Mouse (Mus musculus) stomach, adult 2 months (tissue): ENCODE results near the gene 1700066M21Rik. TPM values are rescaled to one million over a fixed set of nuclear protein-coding genes. Genes with fewer than 3 reads are reported as not detected.

ENCODE experiments used
- polyA plus RNA-seq: library from polyadenylated mRNA; depleted of rRNA; stranded (reverse); fragments of >200 nt; gene quantifications from 2 replicates; pipeline ENCODE4 v1.2.3, GENCODE M21; 2012; rRNA removed

Gene 1700066M21Rik
- polyA plus RNA-seq: 13.6 and 26.6 TPM in 2 replicates

GRCm38 (mm10) chr1:57377376-57378341 is at the start of gene 1700066M21Rik:
Gene 1700066M21Rik (plus strand): TSS chr1:57377620.

DNA sequence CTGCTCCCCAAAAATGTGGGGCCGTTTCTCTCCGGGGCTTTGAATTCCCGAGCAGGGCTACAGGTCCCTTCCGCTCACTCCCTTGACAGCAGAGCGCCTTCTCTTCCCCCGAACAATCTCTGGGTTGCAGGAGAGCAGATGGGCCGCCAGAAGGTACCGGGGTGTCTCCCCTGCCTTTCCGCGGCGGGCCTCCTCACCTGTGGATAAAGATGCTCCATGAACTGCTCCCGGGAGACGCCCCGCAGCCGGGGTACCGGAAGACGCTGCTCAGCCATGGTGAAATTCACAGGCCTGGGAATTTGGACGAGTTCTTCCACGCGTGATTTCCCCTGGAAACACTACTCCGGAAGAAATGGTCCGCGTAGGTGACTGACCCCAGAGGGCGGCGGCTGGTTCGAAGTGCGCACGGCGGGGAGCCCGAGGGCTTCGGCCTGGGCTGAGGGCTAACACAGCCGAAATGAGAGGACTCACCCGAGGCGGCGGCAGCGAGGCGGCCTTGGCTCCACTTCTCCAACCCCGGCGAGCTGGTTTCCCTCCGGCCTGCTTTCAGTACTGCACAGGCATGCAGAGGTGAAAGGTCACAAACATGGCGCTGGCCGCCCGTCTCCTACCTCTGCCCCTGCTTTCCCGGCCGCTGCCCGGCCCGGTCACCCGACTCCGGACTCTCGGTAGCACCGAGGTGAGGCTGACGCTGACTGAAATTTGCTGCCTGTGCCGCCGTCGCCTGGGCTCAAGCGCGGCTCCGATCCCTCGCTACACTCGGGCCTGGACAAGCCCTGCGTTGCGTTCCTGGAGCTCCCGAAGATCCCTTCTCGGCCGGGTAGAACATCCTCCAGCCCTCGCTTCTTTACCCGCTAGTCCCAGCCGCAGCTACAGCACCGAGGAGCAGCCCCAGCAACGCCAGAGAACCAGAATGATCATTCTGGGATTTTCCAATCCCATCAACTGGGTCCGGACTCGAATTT is 29.0 kb downstream of the 1700066M21Rik start, which contains the start of the genes Maip1 and Tyw5:
Gene Maip1, plus strand, starts transcription at position 142 of the 965 bp plus-strand sequence.
Gene Tyw5, minus strand, starts transcription at position 915 of the 965 bp plus-strand sequence.

Other genes starting within 250 kb of the 1700066M21Rik start
- gene Maip1, start 28.7 kb downstream of the 1700066M21Rik start, polyA plus RNA-seq: 3.6 and 3.7 TPM in 2 replicates
- 0.39 and 0.53 TPM in 2 replicates for gene Tyw5, start 29.5 kb downstream of the 1700066M21Rik start, polyA plus RNA-seq